In the genomic region with DNA sequence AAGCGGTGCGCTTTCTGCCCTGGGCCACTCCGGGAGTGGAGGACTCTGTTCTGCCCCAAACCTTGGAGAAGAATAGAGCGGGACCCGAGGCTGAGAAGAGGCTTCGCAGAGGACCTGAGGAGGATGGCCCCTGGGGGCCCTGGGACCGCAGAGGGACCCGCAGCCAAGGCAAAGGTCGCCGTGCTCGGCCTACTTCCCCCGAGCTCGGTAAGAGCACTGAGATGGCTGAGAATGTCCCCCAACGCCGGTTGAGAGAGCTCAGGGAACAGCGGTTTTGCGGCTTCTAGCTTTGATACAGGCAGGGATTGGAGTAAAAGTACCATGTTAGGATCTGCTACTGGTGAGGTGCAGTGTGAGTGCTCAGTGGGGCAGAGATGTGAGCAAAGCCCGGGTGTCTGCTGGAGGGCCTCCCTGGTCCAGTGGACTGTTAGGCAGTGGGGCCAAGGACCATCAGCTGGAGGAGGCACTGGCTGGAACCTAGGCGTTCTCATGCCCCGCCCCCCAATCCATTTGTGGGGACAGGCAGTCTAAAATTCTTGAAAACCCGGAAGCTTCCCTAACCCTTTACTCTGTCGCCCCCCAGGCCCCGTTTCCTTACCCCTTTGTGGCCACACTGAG, we compare ENCODE assay signal across 9 mouse cellular contexts. TPM values are rescaled to one million over a fixed set of nuclear protein-coding genes. Genes with fewer than 3 reads are reported as not detected.
DNase-seq lines count a peak whose midpoint lies in the region; ATAC-seq and TF ChIP-seq lines count a peak whose summit lies in the region.
"Had no signal": no experiment of that assay in that cellular context is flagged by ENCODE, and none has a peak within 500 bp of the region (broad histone marks: within the 10 kb centered on the region; RNA-seq: fewer than 3 reads in every experiment).

No protein-coding gene starts in this region.

- H3K27ac ChIP-seq in heart, embryonic 12.5 days (ENCODE audit: poor library complexity, severe bottlenecking), result no peak overlapping the region
- no peak overlapping the region for H3K27ac ChIP-seq in cortical plate, adult 2 months (ENCODE audit: insufficient read depth, low read length)
- no peak overlapping the region for H3K27ac ChIP-seq in hindbrain, embryonic 11.5 days (ENCODE audit: low read depth, low read length)
- no peak overlapping the region for H3K27ac ChIP-seq in midbrain, embryonic 13.5 days

- DNase-seq in heart, adult 18-20 months, result no peak
- DNase-seq in hindbrain, embryonic 11.5 days (ENCODE audit: low spot score), result no peak
- DNase-seq in testis, postnatal 10 days (ENCODE audit: low spot score), result no peak
- DNase-seq in layer of hippocampus, adult 9-11 months, result no peak
- DNase-seq: kidney, adult 18-20 months had no signal

- H3K27me3 ChIP-seq in heart, embryonic 12.5 days (replicated peaks), result peaks cover 35% of the 10 kb centered on the region
- H3K27me3 ChIP-seq in hindbrain, embryonic 11.5 days (ENCODE audit: control insufficient read depth, insufficient read depth, low read length), result peaks cover 36% of the 10 kb centered on the region
- peaks cover 52% of the 10 kb centered on the region for H3K27me3 ChIP-seq in midbrain, embryonic 13.5 days

- 35% methylated on average over 23 of the region's 23 CpGs for WGBS in heart, embryonic 12.5 days
- 22% methylated on average over 23 of the region's 23 CpGs for WGBS in hindbrain, embryonic 11.5 days
- 18% methylated on average over 23 of the region's 23 CpGs for WGBS in midbrain, embryonic 13.5 days

- peaks cover 80% of the 10 kb centered on the region for H3K4me1 ChIP-seq in heart, embryonic 12.5 days (replicated peaks)
- peaks cover 8% of the 10 kb centered on the region; the same call in 1 of the 2 replicates for H3K4me1 ChIP-seq in cortical plate, adult 2 months (ENCODE audit: control insufficient read depth, insufficient read depth, low read length)
- H3K4me1 ChIP-seq in hindbrain, embryonic 11.5 days (replicated peaks; ENCODE audit: control insufficient read depth, insufficient read depth, low read length), result peaks cover 5% of the 10 kb centered on the region
- peaks cover 60% of the 10 kb centered on the region for H3K4me1 ChIP-seq in midbrain, embryonic 13.5 days (replicated peaks)

- H3K9me3 ChIP-seq in heart, embryonic 12.5 days (replicated peaks), result no peaks in the 10 kb centered on the region
- H3K9me3 ChIP-seq in hindbrain, embryonic 11.5 days (ENCODE audit: control insufficient read depth, low read length), result no peaks in the 10 kb centered on the region
- H3K9me3 ChIP-seq in midbrain, embryonic 13.5 days, result no peaks in the 10 kb centered on the region

- H3K36me3 ChIP-seq in heart, embryonic 12.5 days, result peaks cover 38% of the 10 kb centered on the region
- no peaks in the 10 kb centered on the region for H3K36me3 ChIP-seq in hindbrain, embryonic 11.5 days (ENCODE audit: control insufficient read depth, insufficient read depth, low read length)
- H3K36me3 ChIP-seq in midbrain, embryonic 13.5 days, result 0 out of 2 replicates have a peak, but pooled peaks cover 6% of the 10 kb centered on the region

- no peak for TF ChIP-seq POLR2A in cortical plate, adult 2 months (IDR thresholded peaks at IDR 0.05; ENCODE audit: extremely low read depth, insufficient read depth, low read length)

- peak overlapping the region; percentile 59 for H3K9ac ChIP-seq in heart, embryonic 12.5 days
- peak overlapping the region; percentile 34; the same call in 1 of the 2 replicates for H3K9ac ChIP-seq in hindbrain, embryonic 11.5 days (ENCODE audit: low read depth, low read length)
- H3K9ac ChIP-seq in midbrain, embryonic 13.5 days (replicated peaks), result peak overlapping the region; percentile 60

- no peak for TF ChIP-seq CTCF in cortical plate, adult 2 months (IDR thresholded peaks at IDR 0.05; ENCODE audit: extremely low read depth, insufficient read depth, low read length)

- H3K4me3 ChIP-seq in heart, embryonic 12.5 days, result peak overlapping the region; percentile 31
- H3K4me3 ChIP-seq in cortical plate, adult 2 months (ENCODE audit: insufficient read depth, low read length), result peak overlapping the region; percentile 30; the same call in 1 of the 2 replicates
- no peak overlapping the region; the same call in 1 of the 2 replicates for H3K4me3 ChIP-seq in hindbrain, embryonic 11.5 days (ENCODE audit: low read depth, low read length)
- H3K4me3 ChIP-seq in midbrain, embryonic 13.5 days (replicated peaks), result peak overlapping the region; percentile 31

- ATAC-seq in heart, embryonic 12.5 days (ENCODE audit: insufficient number of reproducible peaks, low FRiP score), result no peak
- ATAC-seq in hindbrain, embryonic 11.5 days (ENCODE audit: low FRiP score), result no peak
- 0 out of 2 replicates have a peak, but pooled peaks have one; percentile 3 for ATAC-seq in midbrain, embryonic 13.5 days
- ATAC-seq in frontal cortex, adult (ENCODE audit: low TSS enrichment), result no peak

- peak overlapping the region; percentile 59 for H3K4me2 ChIP-seq in heart, embryonic 12.5 days
- H3K4me2 ChIP-seq in hindbrain, embryonic 11.5 days (replicated peaks; ENCODE audit: low read depth, low read length), result peak overlapping the region; percentile 46
- peak overlapping the region; percentile 53 for H3K4me2 ChIP-seq in midbrain, embryonic 13.5 days (replicated peaks)

RNA-seq across cellular contexts. Expression of a gene that starts 13.9 kb away (rescaled TPM):
- 61.5 and 67.4 TPM in 2 replicates for polyA plus RNA-seq in heart, embryonic 12.5 days (2016; fragmentation: Nextera tagmentation; extraction: Ambion mirVana)
- total RNA-seq in heart, adult 18-20 months (2021), result 100 to 1,000 TPM; 115 TPM
- polyA plus RNA-seq in cortical plate, adult 2 months (2012; rRNA removed), result 164 and 170 TPM in 2 replicates
- polyA plus RNA-seq in hindbrain, embryonic 11.5 days (2014; fragmentation: Nextera tagmentation; extraction: Ambion mirVana), result 11.1 and 12.7 TPM in 2 replicates
- 11.2 and 12.8 TPM in 2 replicates for polyA plus RNA-seq in midbrain, embryonic 13.5 days (2015; fragmentation: Nextera tagmentation; extraction: Ambion mirVana)

RNA-seq across cellular contexts. Expression of a gene that starts 28.9 kb away (rescaled TPM):
- polyA plus RNA-seq in heart, embryonic 12.5 days (2016; fragmentation: Nextera tagmentation; extraction: Ambion mirVana), result 500 and 521 TPM in 2 replicates
- total RNA-seq in heart, adult 18-20 months (2021), result 1,000 to 10,000 TPM; 1,347 to 1,386 TPM
- polyA plus RNA-seq in cortical plate, adult 2 months (2012; rRNA removed), result 3.0 and 3.2 TPM in 2 replicates
- 2.1 and 2.4 TPM in 2 replicates for polyA plus RNA-seq in hindbrain, embryonic 11.5 days (2014; fragmentation: Nextera tagmentation; extraction: Ambion mirVana)
- 0.84 and 1.1 TPM in 2 replicates for polyA plus RNA-seq in midbrain, embryonic 13.5 days (2015; fragmentation: Nextera tagmentation; extraction: Ambion mirVana)

RNA-seq across cellular contexts. Expression of a gene that starts 46.7 kb away (rescaled TPM):
- 67.7 and 69.1 TPM in 2 replicates for polyA plus RNA-seq in heart, embryonic 12.5 days (2016; fragmentation: Nextera tagmentation; extraction: Ambion mirVana)
- total RNA-seq in heart, adult 18-20 months (2021), result 10 to 100 TPM; 34.5 to 38.2 TPM
- 103 and 104 TPM in 2 replicates for polyA plus RNA-seq in cortical plate, adult 2 months (2012; rRNA removed)
- polyA plus RNA-seq in hindbrain, embryonic 11.5 days (2014; fragmentation: Nextera tagmentation; extraction: Ambion mirVana), result 53.8 and 56.3 TPM in 2 replicates
- 78.4 and 88.8 TPM in 2 replicates for polyA plus RNA-seq in midbrain, embryonic 13.5 days (2015; fragmentation: Nextera tagmentation; extraction: Ambion mirVana)

Comparison
In these comparisons a context has a peak if more than half of its experiments do, and no peak if none do; other contexts are left out.
1. RNA of a gene that starts 28.9 kb away (polyA plus RNA-seq): 500 to 521 TPM in heart, embryonic 12.5 days; 3.0 to 3.2 TPM in cortical plate, adult 2 months, 2.1 to 2.4 TPM in hindbrain, embryonic 11.5 days and 0.84 to 1.1 TPM in midbrain, embryonic 13.5 days; every median in the first group is over 100 times any median in the second.
2. Peak in every context shown above with its lines, with median percentiles within 50 percentile points of each other: H3K4me2 ChIP-seq and H3K9ac ChIP-seq.